In the genomic region with DNA sequence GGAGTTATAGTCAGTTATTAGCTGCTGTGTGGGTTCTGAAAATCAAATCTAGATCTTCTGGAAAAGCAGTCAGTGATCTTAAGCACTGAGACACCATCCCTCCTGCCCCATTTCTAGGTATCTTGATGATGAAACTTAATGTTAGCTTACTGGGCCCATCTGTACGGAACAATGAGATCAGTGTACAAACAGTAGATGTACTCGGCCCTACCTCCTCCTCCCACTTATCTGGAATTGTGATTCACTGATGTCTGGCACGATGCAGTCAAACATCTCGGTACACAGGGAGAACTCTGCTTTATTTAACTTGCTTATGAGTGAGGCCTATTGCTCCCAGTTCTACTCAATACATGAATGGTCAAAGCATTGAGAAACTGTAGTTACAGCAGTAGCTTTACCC, we compare ENCODE assay signal across 22 mouse cellular contexts. TPM values are rescaled to one million over a fixed set of nuclear protein-coding genes. Genes with fewer than 3 reads are reported as not detected.
A peak's percentile ranks its signal among the peaks of the same experiment; 100 is the strongest.
DNase-seq lines count a peak whose midpoint lies in the region; ATAC-seq and TF ChIP-seq lines count a peak whose summit lies in the region.
"Had no signal": no experiment of that assay in that cellular context is flagged by ENCODE, and none has a peak within 500 bp of the region (broad histone marks: within the 10 kb centered on the region; RNA-seq: fewer than 3 reads in every experiment).

No protein-coding gene starts in this region.

- H3K4me3 ChIP-seq in layer of hippocampus, adult 2 months: no peak overlapping the region
- no peak overlapping the region for H3K4me3 ChIP-seq in stomach, postnatal 0 days (ENCODE audit: low read depth, low read length)

- no peak for TF ChIP-seq EP300 in stomach, postnatal 0 days (optimal IDR thresholded peaks at IDR 0.05)

- 72% methylated on average over 4 of the region's 4 CpGs for WGBS in stomach, postnatal 0 days

- H3K4me1 ChIP-seq in stomach, postnatal 0 days (replicated peaks; ENCODE audit: control insufficient read depth, insufficient read depth): no peaks in the 10 kb centered on the region

- H3K27ac ChIP-seq in layer of hippocampus, adult 2 months: peak overlapping the region; percentile 68
- no peak overlapping the region for H3K27ac ChIP-seq in stomach, postnatal 0 days (replicated peaks)

- DNase-seq in layer of hippocampus, adult 2 months (ENCODE audit: low spot score in 2 of 2): peak in 1 of 2 experiments; percentile 24
- no peak for DNase-seq in layer of hippocampus, postnatal 25 days (ENCODE audit: extremely low spot score in 1 of 2, low spot score in 1 of 2)
- peak; percentile 14 for DNase-seq in brain, adult 2 months (ENCODE audit: low read depth, low spot score)
- no peak for DNase-seq in stomach, postnatal 0 days (ENCODE audit: low spot score)
- no peak for DNase-seq in cerebellum, postnatal 4 days (ENCODE audit: low spot score in 2 of 2)
- no peak for DNase-seq in embryo, embryonic 10 days (ENCODE audit: low spot score)
- DNase-seq: adrenal gland, adult 2 months; adrenal gland, adult 8-10 months; adrenal gland, postnatal 10 days; adrenal gland, postnatal 14 days; adrenal gland, postnatal 25 days; adrenal gland, postnatal 36 days; B cell, adult 2 months; cerebellum, adult 11 months; cerebellum, adult 11-12 months; cerebellum, adult 18-20 months; cerebellum, adult 2 months had no signal

- no peaks in the 10 kb centered on the region for H3K36me3 ChIP-seq in stomach, postnatal 0 days (ENCODE audit: control insufficient read depth, insufficient read depth, low read length)
- H3K36me3 ChIP-seq: G1E had no signal

- no peaks in the 10 kb centered on the region for H3K27me3 ChIP-seq in stomach, postnatal 0 days (ENCODE audit: control insufficient read depth, insufficient read depth, low read length)
- H3K27me3 ChIP-seq: CH12.LX, Patski had no signal

- ATAC-seq in stomach, postnatal 0 days (ENCODE audit: low FRiP score, low TSS enrichment): peak; percentile 71; the same call in 1 of the 2 replicates
- ATAC-seq: activated CD4-positive, CD25-positive, alpha-beta regulatory T cell, adult 4 months; CD4-positive, CD25-positive, alpha-beta regulatory T cell, adult 4 months; Patski had no signal

- H3K9ac ChIP-seq in stomach, postnatal 0 days (ENCODE audit: low read length): no peak overlapping the region

- TF ChIP-seq CTCF in layer of hippocampus, adult 2 months (conservative IDR thresholded peaks at IDR 0.05): no peak
- TF ChIP-seq CTCF in stomach, postnatal 0 days (IDR thresholded peaks at IDR 0.05; ENCODE audit: low read depth): no peak

- no peak overlapping the region for H3K4me2 ChIP-seq in stomach, postnatal 0 days (replicated peaks; ENCODE audit: low read depth)

- peaks cover 3% of the 10 kb centered on the region; the same call in 1 of the 2 replicates for H3K9me3 ChIP-seq in stomach, postnatal 0 days (ENCODE audit: control insufficient read depth, low read length)

RNA-seq across cellular contexts. Expression of a gene that starts 30.1 kb away (rescaled TPM):
- 100 to 1,000 TPM; 296 to 316 TPM for total RNA-seq in layer of hippocampus, adult 2 months (2021)
- total RNA-seq in layer of hippocampus, postnatal 25 days (2021): 100 to 1,000 TPM; 299 to 313 TPM
- 53.2 and 56.2 TPM in 2 replicates for polyA plus RNA-seq in stomach, postnatal 0 days (2015; fragmentation: Nextera tagmentation; extraction: Ambion mirVana)

RNA-seq across cellular contexts. Expression of a gene that starts 45.0 kb away (rescaled TPM):
- total RNA-seq in layer of hippocampus, adult 2 months (2021): 10 to 100 TPM; 45.8 to 49.1 TPM
- 10 to 100 TPM; 37.9 to 54.8 TPM for total RNA-seq in layer of hippocampus, postnatal 25 days (2021)
- polyA plus RNA-seq in stomach, postnatal 0 days (2015; fragmentation: Nextera tagmentation; extraction: Ambion mirVana): 6.8 and 7.1 TPM in 2 replicates
- total RNA-seq: adrenal gland, postnatal 25 days had no signal
- polyA plus RNA-seq: G1E had no signal
